Mouse (Mus musculus) heart, adult 8-10 months (tissue): ENCODE measurements at regions not wholly inside any gene's neighbourhood (a gene's known extent, or its start where the extent isn't known, plus 50 kb on each side); places are given as distances from the start of the nearest gene placed in this dataset.

ENCODE experiments used
- DNase-seq: peaks from one replicate; pipeline ENCODE4 v3.0.0; 2022; ENCODE audit warnings: low spot score

DNA sequence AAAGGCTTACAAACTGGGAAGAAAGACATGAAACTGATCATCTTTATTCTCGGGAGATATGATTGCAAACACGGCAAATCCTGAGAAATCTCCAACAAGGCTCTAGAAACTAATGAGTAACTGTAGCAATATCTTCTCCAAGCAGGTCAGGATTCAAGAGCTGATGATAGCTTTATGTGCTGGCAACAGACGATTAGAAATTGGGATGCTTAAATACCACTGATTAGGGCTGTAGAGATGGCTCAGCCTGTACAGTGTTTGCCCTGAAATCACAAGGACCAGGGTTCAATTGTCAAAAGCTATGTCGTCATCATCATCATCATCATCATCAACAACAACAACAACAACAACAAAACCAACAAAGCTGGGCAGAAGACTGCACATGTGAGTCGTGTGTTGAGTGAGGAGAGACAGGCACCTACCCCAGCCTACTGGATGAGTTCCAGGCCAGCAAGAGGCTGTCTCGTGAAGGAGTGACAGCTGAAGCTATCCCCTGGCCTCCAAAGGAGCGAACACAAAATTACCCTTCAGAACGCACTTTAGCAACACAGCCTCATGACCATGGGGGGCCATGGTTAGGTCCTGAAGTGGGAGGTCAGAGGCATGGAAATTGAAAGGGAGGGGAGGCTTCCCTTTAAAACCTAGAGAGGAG is 225.0 kb downstream of the Tex36 start:
- no peak for DNase-seq

DNA sequence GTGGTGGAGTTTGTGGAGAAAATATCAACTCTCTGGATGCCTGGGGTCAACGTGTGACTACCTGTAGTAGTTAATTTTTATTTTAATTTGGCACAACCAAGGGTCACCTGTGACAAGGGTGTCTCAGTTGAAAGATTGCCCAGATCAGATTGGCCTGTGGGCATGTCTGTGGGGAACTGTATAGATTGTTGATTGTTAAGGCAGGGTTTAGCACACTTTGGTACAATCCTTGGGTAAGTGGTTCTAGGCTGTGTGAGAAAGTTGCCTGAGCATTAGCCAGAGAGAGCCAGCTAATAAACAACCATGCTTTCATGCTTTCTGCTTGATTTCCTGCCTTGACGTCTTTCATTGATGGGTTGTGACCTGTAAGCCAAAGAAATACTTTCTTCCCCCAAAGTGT is 229.3 kb downstream of the Tex36 start:
- DNase-seq, result no peak

GRCm38 (mm10) chr7:133370542-133370941 is 231.4 kb downstream of the Tex36 start:
- no peak for DNase-seq

DNA sequence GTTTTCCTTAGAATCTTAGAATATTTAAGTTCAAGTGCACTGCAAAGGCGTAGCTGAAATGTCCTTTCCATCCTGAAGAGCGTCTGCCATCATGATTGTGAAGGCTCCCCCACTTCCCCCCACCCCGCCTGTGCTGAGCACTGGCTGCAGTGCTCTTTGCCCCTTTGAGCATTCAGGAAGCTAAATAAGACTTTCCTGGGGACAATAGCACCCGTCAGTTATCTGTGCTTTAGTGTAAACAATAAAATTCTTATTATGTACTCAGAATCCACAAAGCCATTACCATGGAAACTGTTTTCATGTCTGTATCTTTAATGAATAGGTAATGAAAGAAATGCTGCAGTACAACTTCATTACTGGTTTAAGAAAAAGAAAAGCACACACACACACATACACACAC is 237.4 kb downstream of the Tex36 start:
- DNase-seq, result no peak

DNA sequence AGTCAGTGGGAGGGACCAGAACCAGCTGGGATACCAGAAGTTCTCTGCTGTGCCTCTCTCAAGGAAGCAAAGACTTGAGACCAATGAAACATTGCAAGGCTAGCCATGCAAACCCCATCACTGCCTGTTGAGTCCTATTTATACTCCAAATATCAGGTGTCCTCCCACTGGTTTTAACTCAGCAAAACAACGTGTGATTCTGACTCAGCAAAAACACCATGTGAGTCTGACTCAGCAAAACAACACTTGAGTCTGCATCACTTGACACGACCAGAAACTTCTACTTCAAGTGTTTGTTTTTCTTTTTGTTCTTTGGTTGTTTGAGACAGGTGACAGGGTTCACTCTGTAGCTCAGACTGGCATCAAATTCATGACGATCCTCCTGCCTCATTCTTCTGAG is 204.6 kb upstream of the Ctbp2 start:
- DNase-seq, result no peak

GRCm38 (mm10) chr7:133325548-133326190 is 201.5 kb upstream of the Ctbp2 start:
- DNase-seq, result no peak

DNA sequence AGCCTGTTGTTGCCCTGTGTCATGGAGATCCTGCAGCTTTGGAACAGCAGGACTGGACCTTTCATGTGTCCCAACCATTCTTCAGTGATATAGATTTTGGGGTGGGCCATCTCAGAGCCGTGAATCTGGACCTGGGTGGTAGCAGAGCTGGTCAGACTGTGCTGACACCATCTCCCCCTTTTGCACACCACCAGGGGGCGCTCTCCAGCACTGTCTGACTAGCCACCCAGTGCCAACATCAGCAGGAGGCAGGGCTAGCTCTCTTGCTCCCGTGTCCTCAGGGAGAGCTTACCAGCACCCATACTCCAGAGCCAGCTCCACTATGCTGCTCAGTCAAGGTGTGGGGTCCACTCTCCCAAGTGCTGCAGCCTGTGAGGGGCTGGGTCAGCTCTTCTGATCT is 199.8 kb upstream of the Ctbp2 start:
- no peak for DNase-seq

DNA sequence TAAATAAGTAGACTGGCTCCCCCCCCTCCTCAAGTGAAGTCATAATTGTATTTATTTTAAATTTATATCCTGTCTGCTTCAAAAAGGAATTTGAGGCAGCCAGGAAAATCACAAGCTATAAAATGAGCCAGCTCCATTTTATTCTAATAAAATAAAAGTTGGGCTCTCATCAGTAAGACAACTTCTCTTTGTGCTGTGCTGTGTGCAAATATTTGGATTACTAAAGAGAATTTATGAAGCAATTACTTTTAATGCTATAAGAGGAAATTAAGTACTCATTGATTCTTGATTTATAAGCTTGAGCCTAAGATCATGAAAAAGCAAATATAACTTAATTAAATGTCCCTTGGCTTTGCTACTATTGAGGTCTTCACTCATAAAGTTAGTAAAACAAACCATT is 193.4 kb upstream of the Ctbp2 start:
- DNase-seq, result no peak

DNA sequence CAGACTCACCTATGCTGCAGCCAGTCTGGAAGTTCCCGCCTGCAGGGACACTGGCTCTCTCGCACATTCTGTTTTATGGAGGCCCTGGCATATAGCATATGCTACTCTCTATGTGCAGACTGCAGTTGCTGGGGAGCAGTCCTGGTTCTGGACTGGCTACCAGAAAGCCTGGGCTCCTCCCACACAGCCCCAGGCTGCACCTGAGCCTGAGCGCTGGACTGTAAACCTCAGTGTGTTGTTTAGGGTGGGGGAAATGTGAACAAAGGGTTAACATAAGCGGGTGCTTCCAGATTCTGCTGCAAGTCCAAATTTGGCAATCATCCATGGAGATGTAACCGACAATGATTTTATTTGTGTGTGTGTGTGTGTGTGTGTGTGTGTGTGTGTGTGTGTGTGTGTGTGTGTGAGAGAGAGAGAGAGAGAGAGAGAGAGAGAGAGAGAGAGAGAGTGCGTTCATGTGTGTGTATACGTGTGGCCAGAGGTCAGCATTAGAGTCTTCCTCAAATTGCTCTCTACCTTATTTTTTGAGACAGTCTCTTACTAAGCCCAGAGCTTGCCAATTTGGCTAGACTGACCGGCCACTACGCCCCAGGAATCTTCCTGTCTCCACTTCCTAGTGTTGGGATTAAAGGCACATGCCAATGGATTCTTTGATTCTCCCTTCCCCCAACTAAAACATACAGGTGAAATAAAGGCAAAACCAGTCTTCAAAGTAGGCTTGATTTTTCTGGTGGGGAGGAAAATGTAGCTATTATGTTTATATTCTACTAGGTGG is 192.7 kb upstream of the Ctbp2 start:
- peak; percentile 7 for DNase-seq

DNA sequence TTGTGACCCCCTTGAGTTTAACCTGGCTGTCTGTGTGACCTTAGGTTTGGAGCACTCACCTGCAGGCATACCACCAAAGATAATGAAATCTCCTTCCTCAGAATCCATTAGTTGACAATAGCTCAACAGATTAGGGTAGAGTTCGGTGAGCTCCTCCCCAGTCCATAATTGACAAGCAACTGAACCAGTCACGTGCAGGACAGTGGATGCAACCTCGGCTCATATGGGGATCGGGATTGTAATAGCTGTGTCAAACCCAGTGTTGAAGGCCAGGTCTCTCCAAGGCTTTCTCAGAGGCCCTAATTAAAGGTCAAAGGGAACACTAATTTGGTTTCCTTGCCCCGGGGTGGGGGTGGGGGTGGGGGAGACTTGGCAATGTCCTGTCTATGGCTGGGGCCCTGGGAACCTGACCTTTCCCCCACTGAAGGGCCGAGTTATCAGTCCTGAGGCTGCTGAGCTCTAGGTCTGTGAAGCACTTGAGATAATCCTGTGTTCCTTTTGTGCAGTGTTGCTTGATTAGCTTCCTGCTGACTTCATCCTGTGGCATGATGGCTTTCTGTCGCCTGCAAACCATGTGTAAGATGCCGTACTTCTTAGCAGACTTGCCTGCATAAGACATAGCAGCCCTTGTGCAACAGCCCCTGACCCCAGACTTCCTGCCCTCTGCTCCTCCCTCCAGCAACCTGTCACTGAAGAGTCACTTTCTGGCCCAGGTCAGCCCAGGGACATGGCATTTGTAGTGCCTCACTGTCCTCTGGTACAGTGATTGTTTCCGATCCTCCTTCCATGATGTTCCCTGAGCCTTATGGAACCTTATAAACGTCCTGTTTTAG is 191.3 kb upstream of the Ctbp2 start:
- no peak for DNase-seq

GRCm38 (mm10) chr7:133313115-133313514 is 189.0 kb upstream of the Ctbp2 start:
- DNase-seq, result no peak

DNA sequence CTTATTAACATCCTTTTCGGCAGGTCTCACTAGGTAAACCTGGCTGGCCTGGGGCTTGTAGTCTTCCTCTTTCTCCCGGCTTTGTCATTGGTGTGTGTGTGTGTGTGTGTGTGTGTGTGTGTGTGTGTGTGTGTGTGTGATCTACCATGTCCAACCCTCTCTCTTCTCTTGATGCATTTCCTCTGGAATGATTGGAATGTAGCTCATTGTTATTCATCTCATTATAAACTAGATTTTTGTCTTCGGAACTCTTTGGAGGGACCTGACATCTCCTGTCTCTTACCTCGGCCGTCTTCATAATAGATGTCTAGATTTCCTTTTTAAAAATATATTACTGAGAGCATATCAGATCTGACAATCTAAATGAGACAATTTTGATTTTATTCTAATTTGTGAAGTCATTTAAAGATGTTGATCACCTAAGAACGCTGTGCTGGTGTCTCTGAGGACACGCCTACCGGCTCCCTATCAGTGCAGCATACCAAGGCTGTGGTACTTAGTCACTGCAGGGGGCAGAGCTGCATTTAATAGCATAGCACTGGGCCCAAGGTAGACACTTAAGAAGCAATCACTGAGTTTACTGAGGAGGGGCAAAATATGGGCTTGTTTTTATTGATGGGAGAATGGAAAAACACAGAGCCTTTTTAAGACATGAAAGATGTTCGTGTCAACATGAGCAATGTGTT is 187.1 kb upstream of the Ctbp2 start:
- DNase-seq, result no peak

- no peak for DNase-seq
These were observed 180.3 kb upstream of the Ctbp2 start for GRCm38 (mm10) chr7:133304461-133304860.

DNA sequence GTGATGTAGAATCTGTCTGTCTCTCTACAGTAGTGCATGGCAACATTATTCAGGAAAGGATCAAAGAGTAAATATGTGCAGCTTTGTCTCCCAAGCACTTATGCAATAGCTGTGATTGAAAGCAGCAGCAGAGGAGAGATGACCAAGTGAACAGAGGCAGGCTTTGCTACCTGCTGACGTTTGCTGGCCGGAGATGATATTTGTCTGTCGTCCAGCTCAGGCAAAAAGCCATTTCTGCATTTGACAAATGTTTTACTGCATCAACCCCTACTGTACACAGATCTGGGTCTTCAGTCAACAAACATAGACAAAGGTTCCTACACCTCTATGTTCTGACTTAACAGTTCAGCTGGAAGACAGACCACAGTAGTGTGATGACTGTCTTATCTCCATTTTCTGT is 166.3 kb upstream of the Ctbp2 start:
- DNase-seq, result no peak

GRCm38 (mm10) chr7:133288236-133288635 is 164.1 kb upstream of the Ctbp2 start:
- no peak for DNase-seq

- DNase-seq, result no peak
These were observed 162.7 kb upstream of the Ctbp2 start for GRCm38 (mm10) chr7:133286836-133287235.

DNA sequence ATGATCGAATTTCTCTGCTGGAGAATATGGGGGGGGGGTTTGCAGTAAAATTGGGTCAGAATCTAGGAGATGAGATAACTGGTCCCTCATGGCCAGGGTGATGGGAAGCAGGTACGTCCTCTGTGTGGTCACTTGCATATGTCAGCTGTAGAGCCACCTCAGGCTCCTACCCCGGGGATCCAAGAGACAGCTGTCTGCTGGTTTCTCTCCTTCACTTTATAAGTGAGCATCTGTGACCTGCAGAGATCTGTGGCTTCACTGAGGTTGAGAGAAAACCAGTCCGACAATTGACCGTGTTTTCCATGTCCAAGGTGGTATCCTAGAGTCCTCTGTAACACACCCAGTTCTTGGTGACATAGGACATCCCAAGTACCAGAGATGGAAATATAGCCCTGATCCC is 162.1 kb upstream of the Ctbp2 start:
- DNase-seq, result no peak

DNA sequence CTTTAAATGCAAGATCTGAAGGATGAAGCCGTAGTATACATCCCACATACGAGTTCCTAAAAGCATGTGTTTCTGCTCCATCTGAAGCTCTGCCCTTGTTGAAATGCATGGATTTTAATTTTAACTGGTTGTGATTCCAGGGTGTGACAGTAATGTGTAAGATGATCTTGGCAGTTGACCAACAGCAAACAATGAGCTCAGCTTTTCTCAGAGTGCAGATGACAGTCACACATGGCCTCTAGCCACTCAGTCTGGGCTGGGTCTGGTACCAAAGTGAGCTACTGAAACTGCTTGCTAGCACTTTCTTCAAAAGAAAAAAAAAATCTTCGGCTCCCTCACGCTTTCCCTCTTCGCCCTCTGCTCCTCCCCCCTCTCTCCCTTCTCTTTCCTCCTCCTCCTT is 138.0 kb upstream of the Ctbp2 start:
- DNase-seq, result no peak

DNA sequence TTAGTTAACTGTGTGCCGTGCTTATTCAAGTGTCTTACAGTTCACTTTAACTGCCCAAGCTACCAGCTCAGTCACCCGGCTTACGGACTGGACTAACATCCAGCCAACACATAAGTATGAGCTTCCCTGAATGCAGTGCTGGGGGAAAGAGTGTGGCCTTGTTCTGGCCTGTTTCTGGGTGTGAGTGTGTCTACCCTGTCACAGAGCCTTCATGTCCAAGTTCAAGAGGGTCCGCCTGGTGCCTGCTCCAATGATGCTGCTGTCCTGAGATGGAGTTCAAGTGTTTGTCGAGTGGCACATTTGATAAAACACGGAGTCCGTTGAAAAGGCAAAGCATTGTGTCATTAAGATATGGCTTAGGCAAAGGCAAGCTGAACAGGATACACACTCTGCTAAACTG is 135.0 kb upstream of the Ctbp2 start:
- DNase-seq, result no peak

- DNase-seq, result no peak
These were observed 132.7 kb upstream of the Ctbp2 start for GRCm38 (mm10) chr7:133256831-133257230.

- DNase-seq, result no peak
These were observed 120.4 kb upstream of the Ctbp2 start for GRCm38 (mm10) chr7:133244601-133245000.

DNA sequence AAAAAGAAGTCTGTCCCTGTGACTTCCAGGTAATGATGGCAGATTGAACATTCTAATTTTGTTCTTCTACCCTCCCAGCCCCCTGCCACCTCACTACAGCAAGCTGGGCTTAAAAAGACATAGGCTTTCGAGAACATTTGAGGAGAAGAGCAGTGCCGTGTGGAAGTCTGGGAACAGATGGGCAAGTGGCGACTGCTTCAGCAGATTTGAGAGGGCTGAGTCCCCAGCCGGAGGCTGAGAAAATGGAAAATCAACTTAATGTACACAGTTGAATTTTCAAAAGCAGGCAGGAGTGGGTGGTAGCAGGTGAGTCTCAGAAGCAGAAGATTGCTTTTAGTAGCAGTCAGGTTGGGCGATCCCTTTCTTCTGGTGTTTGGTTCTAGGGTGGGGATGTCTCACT is 110.2 kb upstream of the Ctbp2 start:
- no peak for DNase-seq
